Mouse (Mus musculus): ENCODE measurements around the gene Rab27a. TPM values are rescaled to one million over a fixed set of nuclear protein-coding genes. Genes with fewer than 3 reads are reported as not detected.

Rab27a gene
- total RNA-seq, 1 experiment: 4.6 TPM

DNA sequence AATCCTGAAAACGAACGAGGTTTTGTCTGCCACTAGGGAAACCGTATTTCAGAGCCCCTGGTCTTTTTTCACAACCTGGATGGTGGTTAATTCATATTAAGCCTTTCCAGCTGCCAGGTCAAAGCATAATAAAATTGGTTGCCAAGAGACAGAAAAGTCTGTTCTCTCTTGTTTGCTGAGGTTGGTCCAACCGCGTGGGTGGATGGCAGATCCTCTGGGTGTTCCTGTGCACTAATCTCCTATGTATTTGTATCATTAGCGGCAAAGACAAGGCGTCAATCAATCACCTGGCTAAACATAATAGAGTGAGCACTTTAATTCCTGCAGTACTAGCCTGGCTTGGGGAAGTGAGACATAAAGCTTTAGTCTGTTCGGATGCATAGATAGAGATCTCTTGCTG lies 6.0 kb downstream of the Rab27a start:
- in situ Hi-C loops (cut with MboI; ENCODE audit: low sequenced_read_pairs in 2 of 2, unreplicated experiment in 2 of 2): no loop called here
- TF ChIP-seq ZC3H11A (IDR thresholded peaks at IDR 0.05; ENCODE audit: borderline replicate concordance, low read depth, low read length) (no peak), HCFC1 (IDR thresholded peaks at IDR 0.05; ENCODE audit: borderline replicate concordance, insufficient read depth, low read length) (no peak), CHD2 (IDR thresholded peaks at IDR 0.05; ENCODE audit: low read depth, low read length) (no peak), MAFK (IDR thresholded peaks at IDR 0.05; ENCODE audit: insufficient read depth, low read depth, low read length) (no peak), ZNF384 (IDR thresholded peaks at IDR 0.05; ENCODE audit: low read depth, low read length) (no peak)
- no peak overlapping the region for H3K27ac ChIP-seq (ENCODE audit: insufficient read depth, low read depth, low read length, poor library complexity, severe bottlenecking)
- H3K9ac ChIP-seq (ENCODE audit: insufficient read depth, low read depth, low read length, poor library complexity, severe bottlenecking): no peak overlapping the region
- no peaks in the 10 kb centered on the region for H3K36me3 ChIP-seq (ENCODE audit: control insufficient read depth, insufficient read depth, low read length, poor library complexity, severe bottlenecking)
- H3K9me3 ChIP-seq (ENCODE audit: control insufficient read depth, insufficient read depth, low read depth, low read length): no peaks in the 10 kb centered on the region
- peaks cover 5 to 8% of the 10 kb centered on the region in 2 experiments; a peak in 3 of 4 replicates for H3K4me1 ChIP-seq (ENCODE audit: control insufficient read depth in 2 of 2, insufficient read depth in 2 of 2, low read length in 2 of 2, poor library complexity in 1 of 2)
- no peak for DNase-seq (ENCODE audit: low read depth, low spot score)
- no peak overlapping the region for H3K4me3 ChIP-seq (ENCODE audit: insufficient read depth in 1 of 2, low read depth in 1 of 2, low read length in 2 of 2, poor library complexity in 1 of 2, severe bottlenecking in 1 of 2)

DNA sequence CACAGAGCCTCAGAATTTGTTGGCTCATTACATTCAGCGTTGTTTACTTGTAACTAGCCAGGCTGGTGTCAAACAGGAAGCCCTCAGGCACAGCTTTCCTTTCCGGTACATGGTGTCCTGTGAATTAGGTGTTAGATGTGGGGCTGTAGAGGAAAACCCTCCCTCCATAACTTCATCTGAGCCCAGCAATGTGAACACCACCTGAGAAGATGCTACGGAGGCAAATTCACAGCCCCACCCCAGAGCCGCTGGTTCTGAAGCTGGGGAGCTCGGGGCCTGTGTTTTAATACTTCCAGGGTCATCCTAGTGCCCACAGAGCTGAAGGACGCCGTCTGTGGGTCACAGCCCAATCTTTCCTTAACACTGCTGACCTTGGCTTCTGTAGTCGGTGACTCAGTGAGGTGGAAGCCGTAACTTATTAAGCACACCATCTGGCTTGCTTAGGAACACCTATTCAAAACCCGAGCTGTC lies 10.8 kb downstream of the Rab27a start:
- Histone ChIP-seq H3K4me3 (ENCODE audit: insufficient read depth in 1 of 2, low read depth in 1 of 2, low read length in 2 of 2, poor library complexity in 1 of 2, severe bottlenecking in 1 of 2) (no peak overlapping the region), H3K9ac (ENCODE audit: insufficient read depth, low read depth, low read length, poor library complexity, severe bottlenecking) (no peak overlapping the region), H3K27ac (ENCODE audit: insufficient read depth, low read depth, low read length, poor library complexity, severe bottlenecking) (peak overlapping the region; percentile 16; the same call in 1 of the 2 replicates), H3K36me3 (ENCODE audit: control insufficient read depth, insufficient read depth, low read length, poor library complexity, severe bottlenecking) (no peaks in the 10 kb centered on the region), H3K4me1 (ENCODE audit: control insufficient read depth in 2 of 2, insufficient read depth in 2 of 2, low read length in 2 of 2, poor library complexity in 1 of 2) (peaks cover 5 to 11% of the 10 kb centered on the region in 2 experiments; a peak in 3 of 4 replicates), H3K9me3 (ENCODE audit: control insufficient read depth, insufficient read depth, low read depth, low read length) (no peaks in the 10 kb centered on the region)
- no peak for TF ChIP-seq ZNF384 (IDR thresholded peaks at IDR 0.05; ENCODE audit: low read depth, low read length)
- no peak for TF ChIP-seq MAFK (IDR thresholded peaks at IDR 0.05; ENCODE audit: insufficient read depth, low read depth, low read length)
- no peak for TF ChIP-seq CHD2 (IDR thresholded peaks at IDR 0.05; ENCODE audit: low read depth, low read length)
- no peak for TF ChIP-seq HCFC1 (IDR thresholded peaks at IDR 0.05; ENCODE audit: borderline replicate concordance, insufficient read depth, low read length)
- no peak for TF ChIP-seq ZC3H11A (IDR thresholded peaks at IDR 0.05; ENCODE audit: borderline replicate concordance, low read depth, low read length)
- in situ Hi-C loops (cut with MboI; ENCODE audit: low sequenced_read_pairs in 2 of 2, unreplicated experiment in 2 of 2): no loop called here
- no peak for DNase-seq (ENCODE audit: low read depth, low spot score)

DNA sequence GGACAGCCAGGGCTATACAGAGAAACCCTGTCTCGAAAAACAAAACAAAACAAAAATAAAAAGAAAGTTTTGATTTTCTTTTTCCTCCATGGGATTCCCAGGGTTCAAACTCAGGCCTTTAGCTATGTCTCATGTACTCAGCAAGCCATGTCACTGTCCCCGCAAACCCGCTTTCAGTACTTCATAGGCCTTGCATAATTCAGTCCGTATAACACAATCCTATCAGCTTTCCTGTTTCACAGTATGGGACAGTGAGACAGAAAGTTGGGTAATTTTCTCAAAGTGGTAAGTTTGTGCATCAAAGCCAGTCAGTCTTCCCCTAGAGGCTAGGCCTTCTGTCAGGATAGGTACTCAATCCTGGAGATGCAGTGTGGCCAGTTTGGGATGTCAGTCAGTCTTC lies 14.6 kb downstream of the Rab27a start:
- in situ Hi-C loops (cut with MboI; ENCODE audit: low sequenced_read_pairs in 2 of 2, unreplicated experiment in 2 of 2): no loop called here
- peaks cover 9 to 21% of the 10 kb centered on the region in 2 experiments for H3K4me1 ChIP-seq (ENCODE audit: control insufficient read depth in 2 of 2, insufficient read depth in 2 of 2, low read length in 2 of 2, poor library complexity in 1 of 2)
- H3K9me3 ChIP-seq (ENCODE audit: control insufficient read depth, insufficient read depth, low read depth, low read length): no peaks in the 10 kb centered on the region
- H3K9ac ChIP-seq (ENCODE audit: insufficient read depth, low read depth, low read length, poor library complexity, severe bottlenecking): no peak overlapping the region
- no peaks in the 10 kb centered on the region for H3K36me3 ChIP-seq (ENCODE audit: control insufficient read depth, insufficient read depth, low read length, poor library complexity, severe bottlenecking)
- H3K27ac ChIP-seq (ENCODE audit: insufficient read depth, low read depth, low read length, poor library complexity, severe bottlenecking): no peak overlapping the region
- TF ChIP-seq HCFC1 (IDR thresholded peaks at IDR 0.05; ENCODE audit: borderline replicate concordance, insufficient read depth, low read length) (no peak), ZNF384 (IDR thresholded peaks at IDR 0.05; ENCODE audit: low read depth, low read length) (no peak), MAFK (IDR thresholded peaks at IDR 0.05; ENCODE audit: insufficient read depth, low read depth, low read length) (no peak), CHD2 (IDR thresholded peaks at IDR 0.05; ENCODE audit: low read depth, low read length) (no peak), ZC3H11A (IDR thresholded peaks at IDR 0.05; ENCODE audit: borderline replicate concordance, low read depth, low read length) (no peak)
- no peak overlapping the region for H3K4me3 ChIP-seq (ENCODE audit: insufficient read depth in 1 of 2, low read depth in 1 of 2, low read length in 2 of 2, poor library complexity in 1 of 2, severe bottlenecking in 1 of 2)
- DNase-seq (ENCODE audit: low read depth, low spot score): no peak

DNA sequence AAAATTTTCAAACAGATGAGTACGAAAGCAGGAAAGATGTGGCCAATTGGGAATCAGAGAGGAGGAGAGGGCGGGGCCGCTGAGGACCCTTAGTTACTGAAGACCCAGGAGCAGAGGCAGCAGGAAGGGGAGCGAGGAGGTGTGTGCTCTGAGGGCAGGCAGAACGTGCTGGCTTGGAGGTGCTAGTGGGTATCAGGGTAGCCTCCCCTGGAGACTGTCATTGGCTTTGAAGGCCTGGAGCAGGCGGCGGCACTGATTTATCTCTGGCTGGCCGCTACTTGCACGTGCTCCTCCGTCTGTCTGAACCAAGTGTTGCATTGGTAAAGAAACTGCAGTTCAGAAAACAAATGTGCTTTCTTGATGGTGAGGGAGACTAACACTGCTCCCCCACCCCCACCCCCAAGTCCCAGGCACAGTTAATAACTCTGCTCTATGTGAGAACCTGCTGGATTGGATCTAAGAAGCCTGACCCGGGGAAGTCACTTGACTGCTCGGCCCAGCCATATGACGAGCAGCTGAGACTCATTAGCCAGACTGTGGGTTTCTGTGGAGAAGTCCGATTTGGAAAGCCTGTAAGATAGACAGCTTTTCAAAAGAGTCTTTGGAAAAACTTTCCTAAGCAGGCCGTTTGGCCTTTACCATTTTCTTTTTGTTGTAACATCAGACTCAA lies 19.1 kb downstream of the Rab27a start:
- Histone ChIP-seq H3K9ac (ENCODE audit: insufficient read depth, low read depth, low read length, poor library complexity, severe bottlenecking) (peak overlapping the region; percentile 47; the same call in 1 of the 2 replicates), H3K36me3 (ENCODE audit: control insufficient read depth, insufficient read depth, low read length, poor library complexity, severe bottlenecking) (no peaks in the 10 kb centered on the region), H3K4me1 (ENCODE audit: control insufficient read depth in 2 of 2, insufficient read depth in 2 of 2, low read length in 2 of 2, poor library complexity in 1 of 2) (peaks cover 10 to 19% of the 10 kb centered on the region in 2 experiments; a peak in 3 of 4 replicates), H3K27ac (ENCODE audit: insufficient read depth, low read depth, low read length, poor library complexity, severe bottlenecking) (no peak overlapping the region; the same call in 1 of the 2 replicates), H3K4me3 (ENCODE audit: insufficient read depth in 1 of 2, low read depth in 1 of 2, low read length in 2 of 2, poor library complexity in 1 of 2, severe bottlenecking in 1 of 2) (peak overlapping the region in 1 of 2 experiments; percentile 48; a peak in 2 of 4 replicates), H3K9me3 (ENCODE audit: control insufficient read depth, insufficient read depth, low read depth, low read length) (no peaks in the 10 kb centered on the region)
- in situ Hi-C loops (cut with MboI; ENCODE audit: low sequenced_read_pairs in 2 of 2, unreplicated experiment in 2 of 2): no loop called here
- TF ChIP-seq HCFC1 (IDR thresholded peaks at IDR 0.05; ENCODE audit: borderline replicate concordance, insufficient read depth, low read length) (no peak), ZC3H11A (IDR thresholded peaks at IDR 0.05; ENCODE audit: borderline replicate concordance, low read depth, low read length) (no peak), MAFK (IDR thresholded peaks at IDR 0.05; ENCODE audit: insufficient read depth, low read depth, low read length) (no peak), CHD2 (IDR thresholded peaks at IDR 0.05; ENCODE audit: low read depth, low read length) (no peak), ZNF384 (IDR thresholded peaks at IDR 0.05; ENCODE audit: low read depth, low read length) (no peak)
- no peak for DNase-seq (ENCODE audit: low read depth, low spot score)

All from ES-E14 (cell line).